Mouse (Mus musculus): ENCODE data around the gene Stat5b. TPM values are rescaled to one million over a fixed set of nuclear protein-coding genes. Genes with fewer than 3 reads are reported as not detected.
"Not testable (repeated sequence)": the region's sequence is repeated elsewhere in the genome, so short reads cannot be mapped to it uniquely, and the experiment has no call there.

Gene Stat5b
- total RNA-seq, 2 experiments from 2014 or later = 9.6 to 11.8 TPM

GRCm38 (mm10) chr11:100817311-100817710 lies 33.2 kb downstream of the Stat5b start:
- DNase-seq = peak; percentile 56
- intact Hi-C loops (cut with DNase I) = no loop called here

- intact Hi-C loops (cut with DNase I) = no loop called here
Measured at GRCm38 (mm10) chr11:100816801-100817200, 33.7 kb downstream of the Stat5b start.

GRCm38 (mm10) chr11:100816342-100816741 lies 34.2 kb downstream of the Stat5b start:
- intact Hi-C loops (cut with DNase I) = no loop called here
- no peak for DNase-seq

More at GRCm38 (mm10) chr11:100816801-100817200, 33.7 kb downstream of the Stat5b start:
- DNase-seq = peak; percentile 53

- intact Hi-C loops (cut with DNase I) = no loop called here
- no peak for DNase-seq
Measured at GRCm38 (mm10) chr11:100814498-100814897, 36.0 kb downstream of the Stat5b start.

- intact Hi-C loops (cut with DNase I) = no loop called here
- DNase-seq = no peak
Measured at GRCm38 (mm10) chr11:100811132-100811531, 39.4 kb downstream of the Stat5b start.

- DNase-seq = no peak
- intact Hi-C loops (cut with DNase I) = no loop called here
Measured at GRCm38 (mm10) chr11:100810516-100810915, 40.0 kb downstream of the Stat5b start.

- DNase-seq = no peak
- intact Hi-C loops (cut with DNase I) = no loop called here
Measured at GRCm38 (mm10) chr11:100806380-100807305, 43.9 kb downstream of the Stat5b start.

GRCm38 (mm10) chr11:100805535-100805934 lies 45.0 kb downstream of the Stat5b start:
- intact Hi-C loops (cut with DNase I) = no loop called here
- DNase-seq = no peak

- intact Hi-C loops (cut with DNase I) = no loop called here
- no peak for DNase-seq
Measured at GRCm38 (mm10) chr11:100804409-100804808, 46.1 kb downstream of the Stat5b start.

GRCm38 (mm10) chr11:100799426-100799825 lies 51.1 kb downstream of the Stat5b start:
- intact Hi-C loops (cut with DNase I) = no loop called here
- DNase-seq = no peak

GRCm38 (mm10) chr11:100796585-100796984 lies 53.9 kb downstream of the Stat5b start:
- intact Hi-C loops (cut with DNase I) = no loop called here

GRCm38 (mm10) chr11:100795386-100795785 lies 55.1 kb downstream of the Stat5b start:
- no peak for DNase-seq
- intact Hi-C loops (cut with DNase I) = no loop called here

More at GRCm38 (mm10) chr11:100796585-100796984, 53.9 kb downstream of the Stat5b start:
- DNase-seq = no peak

GRCm38 (mm10) chr11:100791457-100792049 lies 59.0 kb downstream of the Stat5b start:
- no peak for DNase-seq
- intact Hi-C loops (cut with DNase I) = no loop called here

GRCm38 (mm10) chr11:100790644-100791043 lies 59.9 kb downstream of the Stat5b start:
- peak; percentile 73 for DNase-seq
- intact Hi-C loops (cut with DNase I) = not testable (repeated sequence)

- DNase-seq = no peak
- intact Hi-C loops (cut with DNase I) = no loop called here
Measured at GRCm38 (mm10) chr11:100789702-100790101, 60.8 kb downstream of the Stat5b start.

GRCm38 (mm10) chr11:100785774-100786173 lies 64.8 kb downstream of the Stat5b start:
- DNase-seq = no peak
- intact Hi-C loops (cut with DNase I) = no loop called here

GRCm38 (mm10) chr11:100784286-100784685 lies 66.2 kb downstream of the Stat5b start:
- DNase-seq = peak; percentile 42
- intact Hi-C loops (cut with DNase I) = no loop called here

- no peak for DNase-seq
- intact Hi-C loops (cut with DNase I) = no loop called here
Measured at GRCm38 (mm10) chr11:100782568-100782967, 68.0 kb downstream of the Stat5b start.

- intact Hi-C loops (cut with DNase I) = no loop called here
- no peak for DNase-seq
Measured at GRCm38 (mm10) chr11:100781763-100782475, 68.6 kb downstream of the Stat5b start.

- no peak for DNase-seq
- intact Hi-C loops (cut with DNase I) = no loop called here
Measured at GRCm38 (mm10) chr11:100780247-100780646, 70.3 kb downstream of the Stat5b start.

- intact Hi-C loops (cut with DNase I) = no loop called here
- DNase-seq = no peak
Measured at GRCm38 (mm10) chr11:100778069-100778468, 72.5 kb downstream of the Stat5b start.

Measured in left cerebral cortex, postnatal 4 days (tissue).